Mouse (Mus musculus) spleen, adult 2 months (tissue): Measurements from ENCODE around the gene M6pr.

Source experiments
- CTCF ChIP-seq: fragments of 200-500 bp; IDR thresholded peaks from 2 replicates; pipeline ENCODE4 v1.5.1; 2011; ENCODE audit warnings: mild to moderate bottlenecking, inconsistent platforms; ENCODE audit not compliant: insufficient read depth, insufficient read length, insufficient replicate concordance; ENCODE audit errors: extremely low read depth
- POLR2A ChIP-seq: fragments of 200-500 bp; IDR thresholded peaks from 2 replicates; pipeline ENCODE4 v1.6.1; 2011; ENCODE audit warnings: low read depth, low read length, inconsistent platforms

GRCm38 (mm10) chr6:122308136-122308504, 400 bp upstream of the M6pr start:
- TF ChIP-seq POLR2A (no peak), CTCF (no peak)
